Mouse (Mus musculus) intestine, postnatal 0 days (tissue): Measurements from ENCODE around the gene Tmem202. TPM values are rescaled to one million over a fixed set of nuclear protein-coding genes. Genes with fewer than 3 reads are reported as not detected.
A peak's percentile ranks its signal among the peaks of the same experiment; 100 is the strongest.

ENCODE experiments used
- ATAC-seq: fragments of 200-750 bp; cut with Nextera tagmentation; 2 replicates; pipeline ENCODE4 v1.8.0; 2017; ENCODE audit warnings: mild to moderate bottlenecking, moderate TSS enrichment, moderate library complexity
- H3K27ac ChIP-seq: fragments of 300-500 bp; sonication (generic); 2 replicates; pipeline ENCODE4 v1.5.1; 2014; ENCODE audit warnings: mild to moderate bottlenecking, low read depth, low read length, moderate library complexity
- H3K27me3 ChIP-seq: fragments of 300-500 bp; sonication (generic); replicated peaks from 2 replicates; pipeline ENCODE4 v1.6.1; 2014; ENCODE audit warnings: low read length, mixed read lengths; ENCODE audit not compliant: control insufficient read depth, insufficient read depth
- H3K36me3 ChIP-seq: fragments of 300-500 bp; sonication (generic); 2 replicates; pipeline ENCODE4 v1.6.1; 2014; ENCODE audit warnings: mild to moderate bottlenecking, moderate library complexity; ENCODE audit not compliant: control insufficient read depth, insufficient read depth
- H3K4me1 ChIP-seq: fragments of 300-500 bp; sonication (generic); replicated peaks from 2 replicates; pipeline ENCODE4 v1.6.1; 2014; ENCODE audit warnings: antibody characterized with exemption, low read length, mixed read lengths; ENCODE audit not compliant: control insufficient read depth, insufficient read depth
- H3K4me2 ChIP-seq: fragments of 300-500 bp; sonication (generic); replicated peaks from 2 replicates; pipeline ENCODE4 v1.6.1; 2014; ENCODE audit warnings: low read depth, mild to moderate bottlenecking, moderate library complexity
- H3K4me3 ChIP-seq: fragments of 300-500 bp; sonication (generic); 2 replicates; pipeline ENCODE4 v1.5.1; 2014; ENCODE audit warnings: low read depth, low read length
- H3K9ac ChIP-seq: fragments of 300-500 bp; sonication (generic); 2 replicates; pipeline ENCODE4 v1.6.1; 2014; ENCODE audit warnings: mild to moderate bottlenecking, low read depth, low read length
- H3K9me3 ChIP-seq: fragments of 300-500 bp; sonication (generic); 2 replicates; pipeline ENCODE4 v1.6.1; 2016; ENCODE audit warnings: mixed run types; ENCODE audit not compliant: control insufficient read depth
- CTCF ChIP-seq: sonication (generic); IDR thresholded peaks from 2 replicates; pipeline ENCODE4 v1.5.1; 2016; ENCODE audit warnings: low read depth, mild to moderate bottlenecking, control low read depth, antibody characterized with exemption, moderate library complexity
- WGBS: fragments of 180-500 bp; shearing (Covaris S2); extraction: QIAGEN DNeasy Blood & Tissue Kit; methylation state at CpG from one replicate; pipeline ENCODE4 v1.1.7; 2014; 5-methylcytosine and 5-hydroxymethylcytosine counted together
- polyA plus RNA-seq: library from polyadenylated mRNA; unstranded; fragments of >200 nt; fragmentation: Nextera tagmentation; extraction: Ambion mirVana; gene quantifications from 2 replicates; pipeline ENCODE4 v1.2.1, GENCODE M21; 2015

The Tmem202 gene
- polyA plus RNA-seq, 1 experiment from 2014 or later: 3.0 TPM

- Histone ChIP-seq H3K27ac (no peak overlapping the region), H3K4me1 (no peaks in the 10 kb centered on the region), H3K9ac (no peak overlapping the region), H3K9me3 (no peaks in the 10 kb centered on the region), H3K4me2 (no peak overlapping the region), H3K36me3 (no peaks in the 10 kb centered on the region), H3K27me3 (no peaks in the 10 kb centered on the region), H3K4me3 (no peak overlapping the region)
- TF ChIP-seq CTCF: no peak
- no peak for ATAC-seq
- WGBS: 50% methylated on average over 3 of the region's 3 CpGs
Measured at GRCm38 (mm10) chr9:59515069-59515468, 24.6 kb downstream of the Tmem202 start.

- WGBS: 39% methylated on average over 4 of the region's 4 CpGs
Measured at GRCm38 (mm10) chr9:59512381-59512780, 27.3 kb downstream of the Tmem202 start.

GRCm38 (mm10) chr9:59508146-59508545 is 31.5 kb downstream of the Tmem202 start:
- Histone ChIP-seq H3K4me3 (no peak overlapping the region), H3K4me1 (no peaks in the 10 kb centered on the region), H3K36me3 (no peaks in the 10 kb centered on the region), H3K9ac (no peak overlapping the region), H3K4me2 (no peak overlapping the region), H3K27ac (no peak overlapping the region), H3K27me3 (no peaks in the 10 kb centered on the region), H3K9me3 (no peaks in the 10 kb centered on the region)
- 33% methylated on average over 1 of the region's 1 CpGs for WGBS
- no peak for ATAC-seq
- no peak for TF ChIP-seq CTCF

More at GRCm38 (mm10) chr9:59512381-59512780, 27.3 kb downstream of the Tmem202 start:
- no peak overlapping the region for H3K4me3 ChIP-seq
- ATAC-seq: no peak
- H3K27me3 ChIP-seq: no peaks in the 10 kb centered on the region
- TF ChIP-seq CTCF: no peak
- no peak overlapping the region for H3K9ac ChIP-seq
- H3K4me2 ChIP-seq: no peak overlapping the region
- H3K36me3 ChIP-seq: no peaks in the 10 kb centered on the region
- H3K9me3 ChIP-seq: no peaks in the 10 kb centered on the region
- H3K4me1 ChIP-seq: no peaks in the 10 kb centered on the region
- H3K27ac ChIP-seq: no peak overlapping the region

- no peaks in the 10 kb centered on the region for H3K9me3 ChIP-seq
- H3K4me3 ChIP-seq: peak overlapping the region; percentile 93
- H3K4me2 ChIP-seq: peak overlapping the region; percentile 73
- H3K9ac ChIP-seq: peak overlapping the region; percentile 95
- ATAC-seq: no peak
- no peak for TF ChIP-seq CTCF
- H3K36me3 ChIP-seq: no peaks in the 10 kb centered on the region
- no peaks in the 10 kb centered on the region for H3K27me3 ChIP-seq
- 0 out of 2 replicates have a peak, but pooled peaks cover 4% of the 10 kb centered on the region for H3K4me1 ChIP-seq
- peak overlapping the region; percentile 100 for H3K27ac ChIP-seq
Measured at GRCm38 (mm10) chr9:59487331-59487730, 52.3 kb downstream of the Tmem202 start.

- 0% methylated on average over 44 of the region's 56 CpGs for WGBS
- H3K27me3 ChIP-seq: no peaks in the 10 kb centered on the region
- 0 out of 2 replicates have a peak, but pooled peaks cover 4% of the 10 kb centered on the region for H3K4me1 ChIP-seq
- no peak for TF ChIP-seq CTCF
- peak within 1 kb of the TSS; percentile 95 for H3K9ac ChIP-seq
- H3K9me3 ChIP-seq: no peaks in the 10 kb centered on the region
- H3K4me2 ChIP-seq: peak within 1 kb of the TSS; percentile 73
- peak; percentile 99 for ATAC-seq
- no peaks in the 10 kb centered on the region for H3K36me3 ChIP-seq
- peak within 1 kb of the TSS; percentile 93 for H3K4me3 ChIP-seq
- peak within 1 kb of the TSS; percentile 100 for H3K27ac ChIP-seq
Measured at GRCm38 (mm10) chr9:59486549-59487065, 53.0 kb downstream of the Tmem202 start, which contains the start of gene Arih1. TSS of gene Arih1 (minus strand) at chr9:59486618.

- Histone ChIP-seq H3K4me1 (0 out of 2 replicates have a peak, but pooled peaks cover 4% of the 10 kb centered on the region), H3K9ac (peak overlapping the region; percentile 95), H3K9me3 (no peaks in the 10 kb centered on the region), H3K4me2 (peak overlapping the region; percentile 73), H3K27ac (peak overlapping the region; percentile 100), H3K4me3 (peak overlapping the region; percentile 93), H3K27me3 (no peaks in the 10 kb centered on the region), H3K36me3 (no peaks in the 10 kb centered on the region)
- peak; percentile 73 for ATAC-seq
- under 1% methylated on average over 56 of the region's 71 CpGs for WGBS
- no peak for TF ChIP-seq CTCF
Measured at GRCm38 (mm10) chr9:59486076-59486518, 53.5 kb downstream of the Tmem202 start.
